Mouse (Mus musculus) heart, embryonic 11.5 days (tissue): Measurements from ENCODE around the gene Gm20388. TPM values are rescaled to one million over a fixed set of nuclear protein-coding genes. Genes with fewer than 3 reads are reported as not detected.
"Not testable (repeated sequence)": the region's sequence is repeated elsewhere in the genome, so short reads cannot be mapped to it uniquely, and the experiment has no call there.

Source experiments
- ATAC-seq: fragments of 200-750 bp; cut with Nextera tagmentation; replicated peaks from 2 replicates; pipeline ENCODE4 v1.8.0; 2017; ENCODE audit warnings: moderate library complexity; ENCODE audit not compliant: insufficient number of reproducible peaks, low FRiP score, low TSS enrichment
- H3K27ac ChIP-seq: fragments of 300-500 bp; sonication (generic); 2 replicates; pipeline ENCODE4 v1.5.1; 2014; ENCODE audit warnings: mild to moderate bottlenecking, low read depth, low read length
- H3K27me3 ChIP-seq: fragments of 300-500 bp; sonication (generic); 2 replicates; pipeline ENCODE4 v1.6.1; 2014; ENCODE audit warnings: mild to moderate bottlenecking, low read length, mixed read lengths; ENCODE audit not compliant: control insufficient read depth, insufficient read depth
- H3K36me3 ChIP-seq: fragments of 300-500 bp; sonication (generic); 2 replicates; pipeline ENCODE4 v1.6.1; 2014; ENCODE audit warnings: mild to moderate bottlenecking, low read length, moderate library complexity, mixed read lengths; ENCODE audit not compliant: control insufficient read depth, insufficient read depth
- H3K4me1 ChIP-seq: fragments of 300-500 bp; sonication (generic); 2 replicates; pipeline ENCODE4 v1.6.1; 2014; ENCODE audit warnings: low read length; ENCODE audit not compliant: control insufficient read depth, insufficient read depth
- H3K4me2 ChIP-seq: fragments of 300-500 bp; sonication (generic); 2 replicates; pipeline ENCODE4 v1.6.1; 2014; ENCODE audit warnings: mild to moderate bottlenecking, moderate library complexity
- H3K4me3 ChIP-seq: fragments of 300-500 bp; sonication (generic); 2 replicates; pipeline ENCODE4 v1.5.1; 2014; ENCODE audit warnings: low read depth, low read length
- H3K9ac ChIP-seq: fragments of 300-500 bp; sonication (generic); 2 replicates; pipeline ENCODE4 v1.6.1; 2014; ENCODE audit warnings: mild to moderate bottlenecking, low read depth, low read length, moderate library complexity
- H3K9me3 ChIP-seq: fragments of 300-500 bp; sonication (generic); replicated peaks from 2 replicates; pipeline ENCODE4 v1.6.1; 2016; ENCODE audit warnings: low read length; ENCODE audit not compliant: control insufficient read depth
- WGBS: fragments of 180-500 bp; shearing (Covaris S2); extraction: QIAGEN DNeasy Blood & Tissue Kit; methylation state at CpG from one replicate; pipeline ENCODE4 v1.1.7; 2014; ENCODE audit not compliant: insufficient replicate concordance; 5-methylcytosine and 5-hydroxymethylcytosine counted together
- polyA plus RNA-seq: library from polyadenylated mRNA; unstranded; fragments of >200 nt; fragmentation: Nextera tagmentation; extraction: Ambion mirVana; gene quantifications from 2 replicates; pipeline ENCODE4 v1.2.1, GENCODE M21; 2014

Gene Gm20388
- polyA plus RNA-seq, 1 experiment from 2014 or later = 6.4 TPM

DNA sequence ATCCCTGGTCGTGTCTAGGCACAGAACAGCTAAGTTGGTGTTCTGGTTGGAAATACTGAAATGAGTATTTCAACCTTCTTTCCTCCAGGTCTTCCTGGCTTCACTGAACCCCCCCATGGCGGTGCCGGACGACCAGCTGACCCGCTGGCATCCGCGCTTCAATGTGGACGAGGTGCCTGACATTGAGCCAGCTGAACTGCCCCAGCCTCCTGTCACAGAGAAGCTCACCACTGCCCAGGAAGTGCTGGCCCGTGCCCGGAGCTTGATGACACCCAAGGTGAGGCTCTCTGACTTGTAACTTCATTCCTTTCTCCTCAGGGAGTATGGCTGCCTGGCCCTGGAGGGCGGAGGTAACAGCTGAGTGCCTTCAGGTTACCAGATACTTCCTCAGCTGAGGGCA is 2660.5 kb downstream of the Gm20388 start:
- no peaks in the 10 kb centered on the region for H3K9me3 ChIP-seq
- H3K9ac ChIP-seq = no peak overlapping the region
- no peak for ATAC-seq
- WGBS = 93% methylated on average over 11 of the region's 11 CpGs
- H3K27ac ChIP-seq = no peak overlapping the region
- no peak overlapping the region for H3K4me3 ChIP-seq
- peaks cover 48% of the 10 kb centered on the region for H3K4me1 ChIP-seq
- no peak overlapping the region for H3K4me2 ChIP-seq
- H3K27me3 ChIP-seq = no peaks in the 10 kb centered on the region
- peaks cover 34% of the 10 kb centered on the region for H3K36me3 ChIP-seq

GRCm38 (mm10) chr8:122571750-122572267 is 2661.2 kb downstream of the Gm20388 start:
- Histone ChIP-seq H3K4me2 (no peak overlapping the region), H3K4me3 (no peak overlapping the region), H3K9me3 (no peaks in the 10 kb centered on the region), H3K36me3 (peaks cover 34% of the 10 kb centered on the region), H3K27ac (no peak overlapping the region), H3K9ac (no peak overlapping the region), H3K4me1 (peaks cover 43% of the 10 kb centered on the region), H3K27me3 (no peaks in the 10 kb centered on the region)
- no peak for ATAC-seq
- 91% methylated on average over 17 of the region's 17 CpGs for WGBS

DNA sequence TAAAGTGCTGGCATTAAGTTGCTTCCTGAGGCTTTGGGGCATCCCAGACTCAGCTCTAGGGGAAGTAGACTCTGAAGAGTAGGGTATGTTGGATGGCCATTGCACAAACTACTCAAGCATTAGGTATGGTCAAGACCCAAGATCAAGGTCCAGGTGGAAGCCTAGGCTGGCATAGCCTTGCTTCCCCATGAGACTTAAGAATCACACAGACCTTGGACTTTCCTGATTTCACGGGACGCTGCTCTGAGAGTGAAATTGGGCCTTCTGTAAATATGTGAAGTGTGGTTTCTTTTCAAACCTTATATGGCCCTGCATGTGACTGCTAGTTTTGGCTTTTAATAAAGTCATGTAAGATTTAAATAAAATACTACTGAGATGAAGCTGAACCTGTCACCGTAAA is 2662.1 kb downstream of the Gm20388 start:
- Histone ChIP-seq H3K27me3 (no peaks in the 10 kb centered on the region), H3K4me1 (peaks cover 41% of the 10 kb centered on the region), H3K9me3 (no peaks in the 10 kb centered on the region), H3K4me3 (no peak overlapping the region), H3K27ac (no peak overlapping the region), H3K9ac (no peak overlapping the region), H3K36me3 (peaks cover 34% of the 10 kb centered on the region), H3K4me2 (no peak overlapping the region)
- WGBS = 98% methylated on average over 3 of the region's 3 CpGs
- ATAC-seq = no peak

DNA sequence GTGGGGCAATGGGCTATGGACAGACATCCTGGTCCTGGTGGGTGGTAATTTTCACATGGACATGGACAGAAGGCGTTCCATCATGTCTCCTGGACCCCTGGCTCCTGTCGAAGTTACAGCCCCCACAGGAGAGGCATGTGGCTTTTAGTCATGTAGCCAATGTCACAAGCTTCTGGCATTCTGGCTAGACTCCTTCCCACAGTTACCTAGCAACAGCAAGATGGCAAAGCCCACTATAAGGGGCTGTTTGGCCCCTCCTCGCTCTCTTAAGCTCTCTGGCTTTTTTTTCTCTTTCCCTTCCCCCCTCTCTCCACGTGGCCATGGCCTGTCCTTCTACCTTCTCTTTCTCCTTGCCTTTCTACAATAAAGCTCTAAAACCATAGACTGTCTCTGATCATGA is 2662.5 kb downstream of the Gm20388 start:
- 53% methylated on average over 4 of the region's 4 CpGs for WGBS
- not testable (repeated sequence) for H3K27me3 ChIP-seq, H3K27ac ChIP-seq, H3K9ac ChIP-seq, H3K9me3 ChIP-seq, H3K4me2 ChIP-seq, ATAC-seq, H3K4me3 ChIP-seq
- H3K36me3 ChIP-seq = peaks cover 34% of the 10 kb centered on the region
- peaks cover 41% of the 10 kb centered on the region for H3K4me1 ChIP-seq

DNA sequence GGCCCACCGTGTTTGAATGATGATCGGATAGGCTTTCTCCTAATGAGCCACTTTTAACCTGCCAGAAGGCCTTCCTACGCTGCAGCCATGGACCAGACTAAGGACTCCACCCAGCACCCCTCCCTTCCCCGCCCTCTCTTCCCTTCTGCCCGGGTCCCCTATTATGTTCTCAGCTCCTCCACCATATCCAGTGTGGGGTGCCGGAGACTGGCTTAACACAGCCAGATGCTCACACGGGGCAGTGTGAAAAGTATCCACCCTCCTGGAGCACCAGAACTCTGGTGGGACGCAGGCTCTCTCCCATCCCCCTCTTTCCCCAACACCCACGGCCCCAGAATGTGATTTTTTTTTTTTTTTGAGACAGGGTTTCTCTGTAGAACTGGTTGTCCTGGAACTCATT is 2662.9 kb downstream of the Gm20388 start:
- Histone ChIP-seq H3K27me3 (no peaks in the 10 kb centered on the region), H3K9ac (no peak overlapping the region), H3K4me2 (no peak overlapping the region), H3K9me3 (no peaks in the 10 kb centered on the region), H3K27ac (no peak overlapping the region), H3K36me3 (peaks cover 34% of the 10 kb centered on the region), H3K4me3 (no peak overlapping the region), H3K4me1 (peaks cover 40% of the 10 kb centered on the region)
- no peak for ATAC-seq
- 64% methylated on average over 9 of the region's 9 CpGs for WGBS

DNA sequence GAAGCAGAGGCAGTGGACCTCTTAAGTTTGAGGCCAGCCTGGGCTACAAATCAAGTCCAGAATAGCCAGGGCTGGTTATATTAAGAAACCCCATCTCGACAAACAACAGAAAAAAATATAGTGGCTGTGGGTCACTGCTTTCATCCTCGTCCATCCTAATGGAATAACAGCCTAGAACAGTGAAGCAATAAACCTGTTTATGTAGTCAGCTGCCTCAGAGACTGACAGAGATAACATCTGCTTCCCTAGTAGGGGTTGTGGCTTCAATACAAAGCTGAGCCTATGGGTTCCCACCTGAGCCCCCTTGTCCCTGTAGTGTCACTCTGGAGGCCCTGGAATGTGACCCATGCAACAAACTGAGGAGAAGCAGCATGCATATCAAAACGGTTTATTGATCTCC is 2663.6 kb downstream of the Gm20388 start:
- no peak for ATAC-seq
- no peak overlapping the region for H3K9ac ChIP-seq
- H3K4me2 ChIP-seq = peak overlapping the region; percentile 88; the same call in 1 of the 2 replicates
- H3K27ac ChIP-seq = peak overlapping the region; percentile 59; the same call in 1 of the 2 replicates
- no peak overlapping the region for H3K4me3 ChIP-seq
- peaks cover 34% of the 10 kb centered on the region for H3K36me3 ChIP-seq
- H3K27me3 ChIP-seq = no peaks in the 10 kb centered on the region
- no peaks in the 10 kb centered on the region for H3K9me3 ChIP-seq
- WGBS = 60% methylated on average over 3 of the region's 3 CpGs
- peaks cover 37% of the 10 kb centered on the region for H3K4me1 ChIP-seq

DNA sequence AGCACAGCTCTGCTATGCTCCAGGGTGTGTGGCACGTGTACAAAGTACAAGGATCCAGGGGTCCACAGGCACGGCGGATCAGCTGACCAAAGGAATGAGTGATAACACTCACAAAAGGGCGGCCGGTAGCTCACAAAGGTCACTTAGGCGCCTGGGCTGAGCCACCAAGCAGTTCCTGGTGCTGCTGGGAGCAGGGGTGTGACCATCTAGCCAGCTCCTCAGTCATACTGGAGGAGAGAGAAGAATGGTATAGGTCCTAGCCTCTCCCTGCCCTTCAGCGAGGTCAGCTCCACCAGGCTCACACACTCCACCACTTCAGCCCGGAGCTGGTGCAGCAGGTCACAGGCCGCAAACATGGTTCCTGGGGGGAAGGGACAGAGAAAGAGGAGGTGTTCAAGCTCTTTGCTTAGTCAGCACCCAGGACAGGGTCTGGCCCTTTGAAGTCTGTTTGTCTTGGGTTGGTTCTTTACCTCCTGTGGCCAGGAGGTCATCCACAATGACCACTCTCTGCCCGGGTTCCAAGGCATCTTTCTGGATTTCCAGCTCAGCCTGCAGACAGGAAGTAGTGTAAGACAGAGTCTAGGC is 2664.1 kb downstream of the Gm20388 start:
- H3K4me1 ChIP-seq = peaks cover 35% of the 10 kb centered on the region
- H3K9me3 ChIP-seq = no peaks in the 10 kb centered on the region
- no peaks in the 10 kb centered on the region for H3K27me3 ChIP-seq
- 0 out of 2 replicates have a peak overlapping the region, but pooled peaks have one; percentile 34 for H3K9ac ChIP-seq
- H3K36me3 ChIP-seq = peaks cover 34% of the 10 kb centered on the region
- 15% methylated on average over 10 of the region's 10 CpGs for WGBS
- no peak for ATAC-seq
- H3K4me3 ChIP-seq = 0 out of 2 replicates have a peak overlapping the region, but pooled peaks have one; percentile 8
- H3K27ac ChIP-seq = peak overlapping the region; percentile 59
- H3K4me2 ChIP-seq = peak overlapping the region; percentile 88

DNA sequence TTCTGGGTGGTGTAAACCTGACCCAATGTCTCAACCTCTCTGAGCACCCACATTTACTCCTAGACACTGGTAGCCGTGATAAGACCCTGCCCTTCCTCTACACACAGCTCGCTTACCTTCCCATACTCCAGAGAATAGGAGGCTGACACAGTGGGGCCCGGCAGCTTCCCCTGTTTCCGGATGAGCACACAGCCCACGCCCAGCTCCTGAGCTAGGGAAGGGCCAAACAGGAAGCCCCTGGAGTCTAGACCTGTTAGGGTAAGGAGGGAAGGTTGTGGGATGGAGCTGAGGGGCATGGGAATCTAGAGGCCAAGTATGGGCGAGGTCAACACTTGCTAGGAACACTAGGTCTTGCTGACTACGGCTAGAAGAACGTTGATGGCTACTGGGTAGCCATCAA is 2664.6 kb downstream of the Gm20388 start:
- Histone ChIP-seq H3K4me2 (peak overlapping the region; percentile 88), H3K27me3 (no peaks in the 10 kb centered on the region), H3K36me3 (peaks cover 29% of the 10 kb centered on the region), H3K9me3 (no peaks in the 10 kb centered on the region), H3K4me1 (peaks cover 35% of the 10 kb centered on the region), H3K4me3 (0 out of 2 replicates have a peak overlapping the region, but pooled peaks have one; percentile 8), H3K27ac (peak overlapping the region; percentile 59), H3K9ac (no peak overlapping the region; the same call in 1 of the 2 replicates)
- ATAC-seq = no peak
- WGBS = 55% methylated on average over 8 of the region's 8 CpGs
